Mouse (Mus musculus) heart, postnatal 0 days (tissue): ENCODE data around the gene Cntn4.

Experiments used
- CTCF ChIP-seq: IDR thresholded peaks from 2 replicates; pipeline ENCODE4 v1.5.1; 2016; ENCODE audit warnings: antibody characterized with exemption, control low read depth, low read depth
- EP300 ChIP-seq: IDR thresholded peaks from 2 replicates; pipeline ENCODE4 v1.6.1; 2016; ENCODE audit warnings: antibody characterized with exemption, low read depth

- TF ChIP-seq CTCF (no peak), EP300 (no peak)
Measured at GRCm38 (mm10) chr6:105674276-105674675, 3.2 kb upstream of the Cntn4 start.
